Mouse (Mus musculus): ENCODE measurements around the gene Fam131b.

DNA sequence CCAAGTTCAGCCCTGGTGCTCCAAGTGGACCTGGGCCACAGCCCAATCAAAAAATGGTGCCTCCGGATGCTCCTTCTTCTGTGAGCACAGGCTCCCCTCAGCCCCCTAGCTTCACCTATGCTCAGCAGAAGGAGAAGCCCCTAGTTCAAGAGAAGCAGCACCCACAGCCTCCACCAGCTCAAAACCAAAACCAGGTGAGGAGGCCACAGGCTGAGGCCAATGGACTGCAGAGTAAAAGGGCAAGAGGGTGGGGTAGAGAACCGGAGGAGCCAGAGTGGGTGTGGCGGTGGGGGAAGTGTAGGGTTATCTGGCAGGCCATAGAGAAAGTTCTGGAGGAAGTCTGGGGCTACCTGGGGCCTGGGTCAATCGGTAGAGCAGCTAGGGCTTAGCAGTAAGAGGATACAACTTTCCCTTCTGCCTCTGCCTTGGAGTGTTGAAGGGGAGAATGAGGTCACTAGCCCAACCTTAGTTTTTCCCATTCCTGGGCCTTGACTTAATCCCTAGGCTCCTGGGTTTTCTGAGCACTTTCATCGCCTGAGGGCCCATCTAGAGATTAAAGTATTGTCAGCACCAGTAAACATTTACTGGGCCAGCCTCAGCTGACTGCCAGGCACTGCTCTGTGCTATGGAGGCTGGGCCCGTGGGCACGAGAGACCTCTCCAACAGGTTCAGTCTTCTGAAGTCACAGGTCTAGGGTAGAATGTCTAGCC is 27.5 kb upstream of the Fam131b start:
- TF ChIP-seq POLR2A (IDR thresholded peaks at IDR 0.05; ENCODE audit: borderline replicate concordance, extremely low read depth, insufficient read depth, insufficient read length, poor library complexity, severe bottlenecking) (no peak), CTCF (IDR thresholded peaks at IDR 0.05; ENCODE audit: borderline replicate concordance, extremely low read depth, insufficient read depth, insufficient read length) (no peak)

All from brain, embryonic 14.5 days (tissue).